Mouse (Mus musculus): ENCODE measurements around the gene Tbcd.

- TF ChIP-seq CTCF (IDR thresholded peaks at IDR 0.05; ENCODE audit: borderline replicate concordance, insufficient read depth, low read depth, low read length) (no peak), POLR2A (IDR thresholded peaks at IDR 0.05; ENCODE audit: borderline replicate concordance, insufficient read depth, low read length) (no peak)
Observed at GRCm38 (mm10) chr11:121641501-121642145, 189.9 kb downstream of the Tbcd start.

Data from cerebellum, adult 2 months (tissue).